Mouse (Mus musculus) urinary bladder, postnatal 36 days (tissue): Measurements from ENCODE around the gene Tlx3.

Source experiments
- DNase-seq, 2 experiments: peaks; one replicate each; pipeline ENCODE4 v3.0.0; 2022; ENCODE audit warnings: low spot score in 2 of 2, mixed read lengths in 1 of 2

Tlx3 gene

GRCm38 (mm10) chr11:33151128-33151779 lies 52.1 kb downstream of the Tlx3 start:
- DNase-seq = no peak
